Mouse (Mus musculus): Measurements from ENCODE around the gene Rcor1. TPM values are rescaled to one million over a fixed set of nuclear protein-coding genes. Genes with fewer than 3 reads are reported as not detected.

The Rcor1 gene
- total RNA-seq, 2 experiments from 2014 or later, result 17.6 to 19.2 TPM

- no peak for DNase-seq (ENCODE audit: low spot score in 2 of 2)
These were observed 121.7 kb downstream of the Rcor1 start for GRCm38 (mm10) chr12:111160871-111161270.

GRCm38 (mm10) chr12:111161943-111162311 is 122.8 kb downstream of the Rcor1 start:
- no peak for DNase-seq (ENCODE audit: low spot score in 2 of 2)

- DNase-seq (ENCODE audit: low spot score in 2 of 2), result peak; percentile 50 to 58
These were observed 123.3 kb downstream of the Rcor1 start for GRCm38 (mm10) chr12:111162312-111163061.

- DNase-seq (ENCODE audit: low spot score in 2 of 2), result peak; percentile 87 to 93
These were observed 125.2 kb downstream of the Rcor1 start for GRCm38 (mm10) chr12:111164310-111164751.

- DNase-seq (ENCODE audit: low spot score in 2 of 2), result no peak
These were observed 126.1 kb downstream of the Rcor1 start for GRCm38 (mm10) chr12:111165146-111165812.

Other genes with a start within 250 kb of the Rcor1 start
- 1 to 10 TPM; 7.3 to 9.8 TPM for gene Mok, start 198.4 kb upstream of the Rcor1 start, total RNA-seq (2021)
- gene Zfp839, start 189.1 kb upstream of the Rcor1 start, total RNA-seq (2021), result 10 to 100 TPM in 1 of 2 experiments, 1 to 10 TPM in 1; 9.8 to 11.2 TPM
- gene Cinp, start 150.2 kb upstream of the Rcor1 start, total RNA-seq (2021), result 10 to 100 TPM; 83.3 to 87.3 TPM
- 10 to 100 TPM; 38.5 to 39.7 TPM for gene Tecpr2, start 150.1 kb upstream of the Rcor1 start, total RNA-seq (2021)
- gene Ankrd9, start 60.3 kb upstream of the Rcor1 start, total RNA-seq (2021), result 10 to 100 TPM in 1 of 2 experiments, 1 to 10 TPM in 1; 9.6 to 10.1 TPM
- 100 to 1,000 TPM; 124 to 128 TPM for gene Traf3, start 127.0 kb downstream of the Rcor1 start, total RNA-seq (2021)
- under 1 TPM in 1 of 2 experiments, not detected in 1; 0.41 TPM for gene 4930595D18Rik, start 145.1 kb downstream of the Rcor1 start, total RNA-seq (2021)
- 10 to 100 TPM in 1 of 2 experiments, 1 to 10 TPM in 1; 5.9 to 11.1 TPM for gene Amn, start 231.7 kb downstream of the Rcor1 start, total RNA-seq (2021)